Mouse (Mus musculus): ENCODE results near the gene Dclre1a. TPM values are rescaled to one million over a fixed set of nuclear protein-coding genes. Genes with fewer than 3 reads are reported as not detected.

The Dclre1a gene
- polyA plus RNA-seq, 1 experiment from 2014 or later, result 10.8 TPM

DNA sequence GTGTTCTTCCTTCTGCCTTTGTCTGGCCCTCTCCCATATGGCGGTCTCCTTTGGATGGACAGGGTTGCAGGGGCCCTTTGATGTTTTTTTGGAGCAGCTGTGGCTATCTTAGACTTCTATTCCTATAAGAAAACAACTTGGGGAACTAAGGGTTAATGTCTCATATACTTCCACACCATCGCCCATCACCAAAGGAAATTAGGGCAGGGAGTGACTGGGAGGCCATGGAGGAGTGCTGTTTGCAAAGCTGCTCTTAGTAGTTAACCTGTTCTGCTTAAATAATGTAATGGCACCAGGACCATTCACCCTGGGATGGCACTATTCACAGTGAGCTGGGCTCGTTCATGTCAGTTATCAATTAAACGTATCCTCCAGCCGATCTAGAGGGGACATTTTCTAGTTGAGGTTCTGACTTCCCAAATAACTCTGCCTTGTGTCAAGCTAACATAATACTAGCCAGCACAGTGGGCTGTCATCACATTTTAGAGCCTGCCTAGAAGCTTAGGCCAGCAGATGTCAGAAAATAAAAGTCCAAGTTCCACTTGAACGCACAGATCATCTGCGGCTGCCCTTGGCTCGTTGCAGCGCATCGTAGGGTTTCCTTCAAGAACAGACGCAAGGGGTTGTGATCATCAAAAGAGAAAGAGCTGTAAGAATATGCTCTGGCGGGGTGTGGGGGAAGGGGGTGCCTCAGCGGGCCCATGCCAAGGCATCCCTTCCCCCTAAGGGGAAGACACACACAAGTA lies 63.2 kb downstream of the Dclre1a start:
- no peak for ATAC-seq (ENCODE audit: insufficient number of reproducible peaks, low FRiP score)
- Histone ChIP-seq H3K27ac (ENCODE audit: poor library complexity, severe bottlenecking) (no peak overlapping the region), H3K4me3 (no peak overlapping the region), H3K9ac (no peak overlapping the region), H3K27me3 (replicated peaks) (no peaks in the 10 kb centered on the region), H3K4me2 (no peak overlapping the region), H3K4me1 (replicated peaks) (peaks cover 21% of the 10 kb centered on the region), H3K36me3 (no peaks in the 10 kb centered on the region), H3K9me3 (replicated peaks) (no peaks in the 10 kb centered on the region)
- WGBS, result 55% methylated on average over 13 of the region's 13 CpGs

Other genes with a start within 250 kb of the Dclre1a start
- gene Nrap, start 158.2 kb downstream of the Dclre1a start, polyA plus RNA-seq (2016; fragmentation: Nextera tagmentation; extraction: Ambion mirVana), result 23.2 and 26.3 TPM in 2 replicates
- 31.6 and 33.9 TPM in 2 replicates for gene Casp7, start 151.1 kb downstream of the Dclre1a start, polyA plus RNA-seq (2016; fragmentation: Nextera tagmentation; extraction: Ambion mirVana)
- gene Plekhs1, start 86.6 kb downstream of the Dclre1a start, polyA plus RNA-seq (2016; fragmentation: Nextera tagmentation; extraction: Ambion mirVana), result not detected in 2 replicates
- 15.4 and 17.4 TPM in 2 replicates for gene Nhlrc2, start within 50 bp of the Dclre1a start, polyA plus RNA-seq (2016; fragmentation: Nextera tagmentation; extraction: Ambion mirVana)
- gene Adrb1, start 174.0 kb upstream of the Dclre1a start, polyA plus RNA-seq (2016; fragmentation: Nextera tagmentation; extraction: Ambion mirVana), result 3.9 and 4.2 TPM in 2 replicates